Mouse (Mus musculus) liver, embryonic 12.5 days (tissue): ENCODE results near the gene Pard3. TPM values are rescaled to one million over a fixed set of nuclear protein-coding genes. Genes with fewer than 3 reads are reported as not detected.

ENCODE experiments used
- ATAC-seq: fragments of 200-750 bp; cut with Nextera tagmentation; 2 replicates; pipeline ENCODE4 v1.8.0; 2017; ENCODE audit warnings: moderate number of reproducible peaks, mild to moderate bottlenecking, moderate library complexity
- H3K27ac ChIP-seq: fragments of 300-500 bp; sonication (generic); 2 replicates; pipeline ENCODE4 v1.5.1; 2016; ENCODE audit warnings: mild to moderate bottlenecking
- H3K27me3 ChIP-seq: fragments of 300-500 bp; sonication (generic); replicated peaks from 2 replicates; pipeline ENCODE4 v1.6.1; 2016; ENCODE audit warnings: mild to moderate bottlenecking, moderate library complexity
- H3K36me3 ChIP-seq: fragments of 300-500 bp; sonication (generic); 2 replicates; pipeline ENCODE4 v1.6.1; 2016; ENCODE audit warnings: mild to moderate bottlenecking, moderate library complexity
- H3K4me1 ChIP-seq: fragments of 300-500 bp; sonication (generic); 2 replicates; pipeline ENCODE4 v1.6.1; 2016
- H3K4me2 ChIP-seq: fragments of 300-500 bp; sonication (generic); 2 replicates; pipeline ENCODE4 v1.6.1; 2016; ENCODE audit warnings: mild to moderate bottlenecking, moderate library complexity
- H3K4me3 ChIP-seq: fragments of 300-500 bp; sonication (generic); 2 replicates; pipeline ENCODE4 v1.5.1; 2016; ENCODE audit warnings: mild to moderate bottlenecking, moderate library complexity
- H3K9ac ChIP-seq: fragments of 300-500 bp; sonication (generic); 2 replicates; pipeline ENCODE4 v1.6.1; 2016; ENCODE audit warnings: mild to moderate bottlenecking, moderate library complexity
- H3K9me3 ChIP-seq: fragments of 300-500 bp; sonication (generic); replicated peaks from 2 replicates; pipeline ENCODE4 v1.6.1; 2016; ENCODE audit warnings: mild to moderate bottlenecking, moderate library complexity
- WGBS: fragments of 180-500 bp; shearing (Covaris S2); methylation state at CpG from one replicate; pipeline ENCODE4 v1.1.7; 2016; ENCODE audit not compliant: insufficient replicate concordance; 5-methylcytosine and 5-hydroxymethylcytosine counted together
- polyA plus RNA-seq: library from polyadenylated mRNA; unstranded; fragments of >200 nt; fragmentation: Nextera tagmentation; extraction: Ambion mirVana; gene quantifications from 2 replicates; pipeline ENCODE4 v1.2.1, GENCODE M21; 2016

Gene Pard3
- polyA plus RNA-seq, 1 experiment from 2014 or later: 8.5 TPM

DNA sequence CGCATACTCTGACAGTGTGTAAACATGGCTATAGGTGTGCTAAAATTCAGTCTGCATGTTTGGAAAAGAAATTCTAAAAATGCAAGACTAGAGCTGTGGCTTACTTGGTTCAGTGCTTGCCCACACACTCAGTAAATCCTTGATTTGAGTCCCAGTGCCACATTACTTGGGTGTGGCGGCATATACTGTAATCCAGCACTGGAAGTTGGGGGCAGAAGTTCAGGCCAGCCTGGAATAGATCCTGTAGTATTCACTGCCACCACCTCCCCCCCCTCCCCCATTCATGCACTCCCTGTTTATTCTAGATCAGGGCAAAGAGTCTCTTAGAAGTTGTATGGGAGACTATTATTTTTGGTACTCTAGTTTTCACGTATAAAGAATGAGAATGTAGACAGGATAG, 52.1 kb downstream of the Pard3 start:
- no peak for ATAC-seq
- H3K36me3 ChIP-seq: no peaks in the 10 kb centered on the region
- H3K4me3 ChIP-seq: no peak overlapping the region
- no peaks in the 10 kb centered on the region; the same call in 1 of the 2 replicates for H3K27me3 ChIP-seq
- no peak overlapping the region for H3K9ac ChIP-seq
- 66% methylated on average over 3 of the region's 3 CpGs for WGBS
- no peaks in the 10 kb centered on the region for H3K4me1 ChIP-seq
- no peak overlapping the region for H3K27ac ChIP-seq
- no peaks in the 10 kb centered on the region for H3K9me3 ChIP-seq
- H3K4me2 ChIP-seq: no peak overlapping the region

- Histone ChIP-seq H3K9me3 (no peaks in the 10 kb centered on the region), H3K36me3 (no peaks in the 10 kb centered on the region), H3K27ac (no peak overlapping the region), H3K4me3 (no peak overlapping the region), H3K4me2 (no peak overlapping the region), H3K4me1 (no peaks in the 10 kb centered on the region), H3K9ac (no peak overlapping the region), H3K27me3 (no peaks in the 10 kb centered on the region)
- WGBS: 73% methylated on average over 11 of the region's 11 CpGs
- no peak for ATAC-seq
Observed at GRCm38 (mm10) chr8:127118373-127118861, 54.7 kb downstream of the Pard3 start.

DNA sequence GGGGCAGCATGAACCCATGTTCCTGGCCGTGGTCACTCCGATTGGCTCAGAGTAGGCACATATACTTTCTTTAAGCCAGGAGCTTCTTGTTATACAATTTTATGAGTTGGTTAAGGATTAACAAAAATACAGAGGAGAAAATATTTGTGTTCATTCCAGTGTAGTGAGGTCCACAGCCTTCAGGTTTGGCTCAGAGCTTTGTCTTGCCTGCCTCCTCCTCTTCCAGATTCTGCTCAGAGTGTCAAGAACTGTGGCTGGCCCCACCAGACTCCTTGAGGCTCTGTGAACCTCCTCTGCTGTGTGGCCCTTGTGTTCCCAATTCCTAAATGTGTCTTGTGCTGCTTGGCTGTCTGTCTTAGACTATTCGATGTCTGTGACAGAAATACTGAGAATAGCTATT, 59.7 kb downstream of the Pard3 start:
- 69% methylated on average over 3 of the region's 3 CpGs for WGBS
- Histone ChIP-seq H3K9me3 (no peaks in the 10 kb centered on the region), H3K4me1 (peaks cover 9% of the 10 kb centered on the region; the same call in 1 of the 2 replicates), H3K4me2 (no peak overlapping the region), H3K36me3 (no peaks in the 10 kb centered on the region), H3K27me3 (no peaks in the 10 kb centered on the region), H3K4me3 (no peak overlapping the region), H3K9ac (no peak overlapping the region), H3K27ac (no peak overlapping the region)
- no peak for ATAC-seq

DNA sequence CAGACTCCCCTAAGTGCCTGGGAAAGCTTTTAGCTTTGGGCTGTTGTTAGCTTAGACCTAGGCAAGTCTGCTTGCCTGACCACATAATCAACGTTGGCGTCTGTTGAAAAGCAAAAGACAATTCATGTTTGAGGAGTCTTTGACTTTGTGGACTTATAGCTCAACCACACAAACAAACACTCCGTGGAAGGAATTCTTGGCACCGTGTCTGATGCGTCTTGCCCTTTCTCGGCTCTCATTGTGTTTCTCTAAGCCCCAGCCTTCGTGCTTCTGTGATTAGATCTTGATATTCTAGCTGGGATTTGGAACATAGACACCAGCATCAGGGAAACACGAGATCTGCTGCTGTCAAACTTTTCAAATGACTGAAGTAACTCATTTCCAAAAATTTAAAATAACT, 61.1 kb downstream of the Pard3 start:
- Histone ChIP-seq H3K4me2 (no peak overlapping the region), H3K4me3 (no peak overlapping the region), H3K36me3 (no peaks in the 10 kb centered on the region), H3K27ac (no peak overlapping the region), H3K27me3 (no peaks in the 10 kb centered on the region), H3K9ac (no peak overlapping the region), H3K4me1 (peaks cover 14% of the 10 kb centered on the region; the same call in 1 of the 2 replicates), H3K9me3 (no peaks in the 10 kb centered on the region)
- WGBS: 54% methylated on average over 8 of the region's 8 CpGs
- ATAC-seq: no peak

DNA sequence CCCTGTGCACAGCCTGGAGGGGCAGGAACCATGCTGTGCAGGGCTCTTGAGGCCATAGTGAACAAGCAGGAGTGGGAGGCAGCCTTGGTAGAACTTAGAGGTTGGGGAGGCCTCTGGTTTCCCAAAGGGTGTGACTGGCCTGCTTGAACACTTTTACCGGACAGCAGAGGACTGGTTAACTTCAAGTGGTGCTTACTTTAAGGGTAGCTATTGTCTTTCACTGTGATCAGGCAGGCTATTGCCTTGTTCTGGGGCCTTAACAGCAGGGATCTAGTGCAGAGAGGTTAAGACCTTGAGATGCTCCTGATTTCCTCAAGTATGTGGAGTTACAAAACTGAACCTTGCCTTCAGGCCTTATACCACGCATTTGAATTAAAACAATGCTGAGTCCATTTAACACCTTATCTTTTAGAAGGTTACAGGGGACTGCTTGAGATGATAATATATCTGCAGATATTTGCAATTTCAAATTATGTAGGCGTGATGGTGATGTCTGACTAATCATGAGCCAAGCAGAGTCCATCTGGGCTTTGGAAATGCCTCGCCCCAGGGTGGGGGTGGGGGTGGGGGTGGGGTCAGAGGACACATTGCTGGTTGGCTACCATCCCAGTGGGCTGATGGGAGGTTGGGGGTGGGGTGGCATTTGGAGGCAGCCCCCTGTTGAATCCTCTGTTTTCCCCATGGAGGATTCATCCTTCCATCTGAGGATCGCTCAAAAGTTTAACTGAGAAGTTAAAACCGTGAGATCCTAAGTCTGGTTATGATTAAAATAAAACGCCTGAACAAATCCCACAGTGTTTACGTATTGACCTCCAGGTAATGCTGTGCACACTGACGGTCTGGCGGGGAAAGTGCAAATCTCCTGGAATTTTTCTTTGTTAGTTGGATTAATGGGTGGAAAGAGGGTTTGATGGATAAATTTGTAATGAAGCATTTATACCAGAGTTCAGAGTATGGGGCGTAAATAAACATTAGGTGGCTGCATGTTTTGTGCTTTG, 62.3 kb downstream of the Pard3 start:
- Histone ChIP-seq H3K9ac (no peak overlapping the region), H3K4me1 (peaks cover 19% of the 10 kb centered on the region; the same call in 1 of the 2 replicates), H3K4me3 (no peak overlapping the region; the same call in 1 of the 2 replicates), H3K36me3 (no peaks in the 10 kb centered on the region), H3K27me3 (no peaks in the 10 kb centered on the region), H3K9me3 (no peaks in the 10 kb centered on the region), H3K27ac (peak overlapping the region; percentile 17; the same call in 1 of the 2 replicates), H3K4me2 (peak overlapping the region; percentile 25)
- peak; percentile 63; the same call in 1 of the 2 replicates for ATAC-seq
- 56% methylated on average over 11 of the region's 11 CpGs for WGBS

GRCm38 (mm10) chr8:127128781-127129396, 65.2 kb downstream of the Pard3 start:
- Histone ChIP-seq H3K4me2 (peak overlapping the region; percentile 20; the same call in 1 of the 2 replicates), H3K9ac (no peak overlapping the region), H3K4me1 (peaks cover 19% of the 10 kb centered on the region; the same call in 1 of the 2 replicates), H3K27me3 (no peaks in the 10 kb centered on the region), H3K4me3 (no peak overlapping the region), H3K27ac (no peak overlapping the region), H3K36me3 (no peaks in the 10 kb centered on the region), H3K9me3 (no peaks in the 10 kb centered on the region)
- 60% methylated on average over 8 of the region's 8 CpGs for WGBS
- no peak for ATAC-seq

GRCm38 (mm10) chr8:127134327-127134726, 70.6 kb downstream of the Pard3 start:
- Histone ChIP-seq H3K4me1 (peaks cover 27% of the 10 kb centered on the region; the same call in 1 of the 2 replicates), H3K9me3 (no peaks in the 10 kb centered on the region), H3K4me2 (no peak overlapping the region), H3K27ac (no peak overlapping the region), H3K4me3 (no peak overlapping the region), H3K36me3 (no peaks in the 10 kb centered on the region), H3K9ac (no peak overlapping the region), H3K27me3 (no peaks in the 10 kb centered on the region)
- 36% methylated on average over 5 of the region's 5 CpGs for WGBS
- no peak for ATAC-seq

DNA sequence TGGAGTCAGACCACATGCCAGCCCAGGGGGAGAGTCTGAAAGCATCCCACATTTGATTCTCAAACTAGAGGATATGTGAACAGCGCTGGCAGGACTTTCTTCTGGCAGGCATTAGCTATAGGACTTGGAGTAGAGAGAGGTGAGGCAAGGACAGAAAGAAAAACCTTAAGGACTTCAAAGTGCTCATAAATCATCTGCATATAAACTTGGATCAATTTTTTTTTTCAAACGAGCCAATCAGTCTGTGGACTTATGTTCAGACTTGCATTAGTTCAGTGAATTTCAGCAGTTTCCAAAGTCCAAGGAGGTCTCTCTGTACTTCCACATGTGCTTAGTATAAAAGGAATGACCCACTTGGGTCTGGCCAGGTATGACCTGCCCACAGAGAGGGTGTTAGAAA, 72.5 kb downstream of the Pard3 start:
- Histone ChIP-seq H3K27me3 (no peaks in the 10 kb centered on the region), H3K36me3 (no peaks in the 10 kb centered on the region), H3K4me1 (peaks cover 23% of the 10 kb centered on the region; the same call in 1 of the 2 replicates), H3K9ac (no peak overlapping the region), H3K4me3 (no peak overlapping the region), H3K4me2 (no peak overlapping the region), H3K27ac (no peak overlapping the region), H3K9me3 (no peaks in the 10 kb centered on the region)
- no peak for ATAC-seq
- WGBS: 60% methylated on average over 2 of the region's 2 CpGs

DNA sequence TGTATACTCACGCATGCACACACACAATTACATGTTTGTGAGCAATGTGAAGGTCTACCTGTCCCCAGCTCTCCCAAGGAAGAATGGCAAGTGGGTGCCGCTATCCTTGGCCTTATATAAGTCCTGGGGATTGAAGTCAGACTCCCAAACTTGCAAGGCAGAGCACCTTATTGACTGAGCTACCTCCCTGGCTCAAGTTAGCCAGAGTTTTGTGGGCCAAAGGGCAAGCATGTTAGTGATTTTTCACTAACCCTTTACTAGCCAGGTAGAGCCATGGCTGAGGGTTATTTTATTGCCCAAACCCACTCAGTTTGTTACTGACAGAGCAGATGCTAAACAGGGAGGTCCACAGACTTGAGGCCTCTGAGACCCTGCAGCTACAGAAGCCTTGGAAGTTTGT, 73.1 kb downstream of the Pard3 start:
- Histone ChIP-seq H3K9me3 (no peaks in the 10 kb centered on the region), H3K4me2 (peak overlapping the region; percentile 13), H3K27ac (no peak overlapping the region), H3K27me3 (no peaks in the 10 kb centered on the region), H3K9ac (no peak overlapping the region), H3K4me1 (peaks cover 23% of the 10 kb centered on the region; the same call in 1 of the 2 replicates), H3K36me3 (no peaks in the 10 kb centered on the region), H3K4me3 (no peak overlapping the region)
- no peak for ATAC-seq
- WGBS: 51% methylated on average over 2 of the region's 2 CpGs

- Histone ChIP-seq H3K4me2 (no peak overlapping the region), H3K27me3 (no peaks in the 10 kb centered on the region), H3K4me3 (no peak overlapping the region), H3K27ac (no peak overlapping the region), H3K9me3 (no peaks in the 10 kb centered on the region), H3K9ac (no peak overlapping the region), H3K4me1 (peaks cover 32% of the 10 kb centered on the region), H3K36me3 (no peaks in the 10 kb centered on the region)
- no peak for ATAC-seq
- WGBS: 14% methylated on average over 1 of the region's 1 CpGs
Observed at GRCm38 (mm10) chr8:127139154-127139553, 75.5 kb downstream of the Pard3 start.

- H3K9ac ChIP-seq: no peak overlapping the region
- no peaks in the 10 kb centered on the region for H3K9me3 ChIP-seq
- no peak overlapping the region for H3K4me2 ChIP-seq
- H3K27me3 ChIP-seq: no peaks in the 10 kb centered on the region
- peaks cover 50% of the 10 kb centered on the region for H3K4me1 ChIP-seq
- H3K4me3 ChIP-seq: no peak overlapping the region
- WGBS: 65% methylated on average over 2 of the region's 2 CpGs
- no peaks in the 10 kb centered on the region for H3K36me3 ChIP-seq
- H3K27ac ChIP-seq: no peak overlapping the region
- ATAC-seq: no peak
Observed at GRCm38 (mm10) chr8:127140945-127141344, 77.3 kb downstream of the Pard3 start.

DNA sequence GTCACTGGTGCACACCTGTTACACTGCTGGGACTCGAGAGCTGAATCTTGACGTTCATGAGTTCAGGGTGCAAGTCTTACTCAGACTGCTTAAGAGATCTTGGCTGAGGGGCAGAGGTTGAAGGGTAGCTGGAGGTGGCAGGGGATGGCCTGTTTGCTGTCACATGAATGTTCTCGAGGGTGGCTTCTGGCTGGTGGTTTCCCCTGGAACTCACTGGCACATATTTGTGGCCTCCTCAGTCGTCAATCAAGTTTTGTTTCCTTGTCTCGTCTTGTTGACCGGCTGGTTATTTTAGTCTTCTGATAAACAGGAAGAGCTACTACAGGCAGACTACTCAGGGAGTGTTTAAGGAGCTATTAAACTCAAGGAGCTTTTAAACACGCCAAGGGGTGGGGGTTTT, 79.9 kb downstream of the Pard3 start:
- Histone ChIP-seq H3K4me2 (no peak overlapping the region), H3K4me3 (no peak overlapping the region), H3K9me3 (no peaks in the 10 kb centered on the region), H3K36me3 (no peaks in the 10 kb centered on the region), H3K9ac (no peak overlapping the region), H3K27me3 (no peaks in the 10 kb centered on the region), H3K4me1 (peaks cover 42% of the 10 kb centered on the region), H3K27ac (no peak overlapping the region)
- ATAC-seq: no peak
- WGBS: 22% methylated on average over 7 of the region's 7 CpGs
